Mouse (Mus musculus) CD4-positive, CD25-positive, alpha-beta regulatory T cell, adult 4 months (primary cell): ENCODE measurements around the gene Recql5. TPM values are rescaled to one million over a fixed set of nuclear protein-coding genes. Genes with fewer than 3 reads are reported as not detected.

Experiments used
- ATAC-seq: one replicate; pipeline ENCODE4 v1.8.0; 2017
- polyA plus RNA-seq, 2 experiments: library from polyadenylated mRNA; unstranded; fragments of 100-300 nt; shearing (Covaris generic); gene quantifications; one replicate each; pipeline ENCODE4 v1.2.1; 2017

Gene Recql5
- polyA plus RNA-seq, result 10 to 100 TPM; 21.9 to 41.9 TPM

DNA sequence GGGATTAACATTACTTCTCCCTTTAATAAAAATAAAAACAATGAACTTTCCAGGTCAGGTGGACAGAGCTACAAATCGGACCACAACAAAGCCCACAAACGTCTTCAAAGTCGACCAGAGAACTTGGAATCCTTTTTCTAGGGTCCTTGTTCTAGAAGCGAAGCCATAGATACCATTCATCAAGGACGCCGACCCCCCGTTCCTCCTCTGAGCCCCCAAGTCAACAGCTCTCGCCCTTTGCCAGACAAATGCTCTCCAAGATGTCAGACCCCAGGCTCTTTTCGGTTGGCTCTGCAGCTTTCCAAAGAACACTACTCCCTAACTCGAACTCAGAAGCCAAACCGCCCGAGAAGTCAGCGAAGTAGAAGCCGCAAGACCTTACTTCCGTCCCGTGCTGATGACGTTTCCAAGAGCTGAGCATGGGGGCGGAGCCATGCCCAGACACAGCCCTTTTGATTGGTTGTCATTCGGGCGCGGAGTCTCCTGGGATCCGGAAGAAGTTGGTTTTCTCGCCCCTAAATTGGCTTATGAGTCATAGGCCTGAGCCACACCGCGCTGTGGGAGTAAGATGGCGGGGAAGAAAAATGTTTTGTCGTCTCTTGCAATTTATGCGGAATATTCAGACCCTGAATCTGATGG is at the start of gene Recql5, which contains the start of gene Sap30bp:
Gene Recql5 (minus strand): TSS at position 370 of the 639 bp plus-strand sequence.
Gene Sap30bp (plus strand): TSS at position 175 of the 639 bp plus-strand sequence.
- ATAC-seq, result peak; percentile 100

- ATAC-seq, result no peak
Measured at GRCm38 (mm10) chr11:115982472-115982871, 49.2 kb upstream of the Recql5 start.

DNA sequence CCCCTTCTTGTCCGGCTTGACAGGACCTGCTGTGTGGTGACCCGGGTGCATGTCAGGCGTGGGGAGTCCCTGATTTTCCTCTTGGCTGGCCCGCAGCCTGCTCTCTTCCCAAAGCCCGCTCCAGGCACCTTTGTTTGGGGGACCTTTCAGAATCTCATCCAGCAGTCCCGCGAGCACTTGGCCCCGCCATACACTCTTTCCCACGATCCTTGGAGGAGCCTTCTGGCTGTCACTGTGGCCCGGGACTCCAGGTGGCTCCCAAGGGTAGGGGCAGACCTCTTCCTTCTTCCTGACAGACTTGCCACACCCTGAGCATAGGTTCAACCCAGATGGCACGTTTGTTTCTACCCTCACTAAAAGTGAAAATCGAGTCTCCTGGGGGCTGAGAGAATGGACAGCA is 42.3 kb upstream of the Recql5 start:
- no peak for ATAC-seq

DNA sequence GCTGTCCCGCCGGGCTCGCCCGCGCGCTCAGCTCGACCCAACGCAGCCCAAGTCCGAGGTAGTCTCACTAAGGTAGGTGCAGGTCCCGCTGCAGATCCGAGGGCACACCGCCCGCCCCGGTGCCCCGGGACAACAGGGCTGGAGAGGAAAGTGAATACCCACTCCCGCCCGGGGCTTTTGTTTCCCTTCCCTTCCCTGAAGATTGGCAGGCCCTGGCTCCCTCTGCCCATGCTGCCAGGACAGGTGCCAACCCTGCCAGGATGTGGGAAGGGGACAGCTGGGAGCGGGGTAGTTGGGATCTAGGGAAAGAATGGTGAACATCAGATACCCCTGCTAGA is 41.8 kb upstream of the Recql5 start:
- no peak for ATAC-seq

GRCm38 (mm10) chr11:115974309-115975082 is 41.2 kb upstream of the Recql5 start, which contains the start of gene Itgb4:
Itgb4 (plus strand) TSS chr11:115974709.
- peak; percentile 51 for ATAC-seq

DNA sequence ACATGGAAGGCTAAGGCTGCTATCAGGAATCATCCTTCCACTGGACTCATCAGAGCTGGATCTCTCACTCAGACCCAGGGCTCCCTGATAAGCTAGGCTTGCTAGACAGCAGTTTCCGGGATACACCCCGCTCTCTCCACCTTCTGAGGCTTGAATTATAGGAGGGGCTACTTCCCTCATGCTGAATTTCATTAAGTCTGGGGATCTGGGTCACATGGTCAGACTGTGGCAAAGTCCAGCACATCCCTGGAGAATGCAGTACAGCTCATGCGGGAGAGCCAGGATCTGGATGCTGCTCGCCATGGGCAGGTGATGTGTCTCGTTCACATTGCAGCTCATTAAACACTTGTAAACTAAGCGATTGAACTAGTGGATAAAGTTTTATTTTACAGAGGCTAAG is 37.7 kb upstream of the Recql5 start:
- ATAC-seq, result no peak

GRCm38 (mm10) chr11:115970006-115970673 is 36.9 kb upstream of the Recql5 start:
- ATAC-seq, result no peak

GRCm38 (mm10) chr11:115968731-115969405 is 35.6 kb upstream of the Recql5 start:
- no peak for ATAC-seq

- no peak for ATAC-seq
Measured at GRCm38 (mm10) chr11:115964977-115965604, 31.8 kb upstream of the Recql5 start.

GRCm38 (mm10) chr11:115962651-115963412 is 29.6 kb upstream of the Recql5 start:
- no peak for ATAC-seq

DNA sequence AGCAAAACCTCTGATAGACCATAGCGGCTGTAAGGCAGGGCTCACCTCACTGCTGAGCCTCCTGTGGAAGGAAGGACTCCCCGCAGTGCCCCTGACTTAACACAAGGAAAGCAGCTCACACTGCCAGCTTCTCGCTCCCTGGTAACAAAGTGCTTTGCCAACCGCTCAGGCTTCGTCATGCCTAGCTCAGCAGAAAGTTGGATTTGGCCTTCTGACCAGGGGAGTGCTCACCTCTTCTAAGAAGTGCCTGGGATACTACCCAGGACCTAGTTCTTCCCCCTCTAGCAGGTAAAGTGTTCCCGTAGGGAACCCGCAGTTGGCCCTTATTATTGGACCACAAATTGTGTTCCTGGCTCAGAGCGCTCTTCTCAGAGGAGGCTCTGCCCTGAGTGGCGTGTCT is 25.7 kb upstream of the Recql5 start:
- ATAC-seq, result no peak

- no peak for ATAC-seq
Measured at GRCm38 (mm10) chr11:115957971-115958370, 24.7 kb upstream of the Recql5 start.

GRCm38 (mm10) chr11:115956453-115956852 is 23.2 kb upstream of the Recql5 start:
- ATAC-seq, result no peak

GRCm38 (mm10) chr11:115955195-115955858 is 22.1 kb upstream of the Recql5 start:
- no peak for ATAC-seq

DNA sequence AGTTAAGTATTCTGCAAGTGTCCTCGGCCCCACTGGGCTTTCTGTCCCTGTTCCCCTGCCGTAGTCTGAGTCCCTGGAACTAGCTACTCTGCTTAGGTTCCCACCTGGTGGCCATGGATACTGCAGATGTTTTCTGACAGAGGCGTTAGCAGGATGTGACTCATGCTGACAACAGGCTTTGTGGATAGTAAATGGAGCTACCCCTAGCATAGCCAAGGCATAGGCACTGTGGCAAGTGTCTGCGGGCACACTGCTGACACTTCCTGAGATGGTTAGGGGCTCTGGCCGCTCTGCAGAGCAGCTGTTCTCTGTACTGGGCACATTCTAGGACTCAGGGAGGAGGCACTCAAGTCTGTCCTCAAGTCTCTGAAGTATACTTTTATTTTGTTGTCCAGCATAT is 21.4 kb upstream of the Recql5 start:
- no peak for ATAC-seq

GRCm38 (mm10) chr11:115950719-115951118 is 17.4 kb upstream of the Recql5 start:
- ATAC-seq, result no peak

DNA sequence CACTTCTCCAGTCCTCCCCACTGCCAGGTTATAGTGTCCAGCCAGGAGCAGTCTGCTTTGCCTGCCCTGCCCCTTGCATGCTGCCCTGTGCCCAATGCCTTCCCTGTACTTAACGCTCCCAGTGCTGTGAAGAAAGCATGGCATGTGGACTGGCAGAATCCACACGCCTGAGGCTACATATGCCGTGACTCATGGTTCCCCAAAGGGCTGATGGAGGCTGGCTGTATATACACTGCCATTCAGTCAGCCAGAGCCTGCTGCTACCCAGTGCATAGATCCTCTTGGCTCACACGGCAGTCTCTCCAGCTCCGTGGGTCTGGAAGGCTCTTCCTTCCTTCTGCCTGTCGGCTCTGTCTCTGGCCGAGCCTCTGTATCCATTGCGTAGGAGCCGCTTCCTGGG is 15.0 kb upstream of the Recql5 start:
- ATAC-seq, result no peak

GRCm38 (mm10) chr11:115946221-115946828 is 13.0 kb upstream of the Recql5 start:
- ATAC-seq, result no peak

DNA sequence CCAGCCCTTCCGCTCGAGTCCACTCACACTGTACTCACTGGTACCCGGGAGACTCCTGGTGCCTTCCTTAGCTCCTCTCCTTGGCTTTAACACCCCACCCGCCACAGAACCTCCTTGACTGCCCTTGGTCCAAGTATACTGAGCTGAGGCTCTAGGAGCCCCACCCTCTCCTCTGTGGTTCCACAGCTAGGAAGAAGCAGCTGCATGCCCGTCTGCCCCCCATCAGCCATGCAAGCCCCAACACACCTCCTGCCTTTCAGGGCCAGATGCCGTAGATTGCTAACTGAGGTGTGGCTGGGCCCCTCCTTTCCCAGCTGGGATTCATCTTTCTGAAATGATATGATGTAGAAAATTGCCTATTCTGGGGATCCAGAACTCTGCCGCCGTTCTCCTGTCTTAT is 12.0 kb upstream of the Recql5 start:
- no peak for ATAC-seq

GRCm38 (mm10) chr11:115941980-115942379 is 8.7 kb upstream of the Recql5 start:
- ATAC-seq, result no peak
